Mouse (Mus musculus): ENCODE measurements around the gene Adamts2. TPM values are rescaled to one million over a fixed set of nuclear protein-coding genes. Genes with fewer than 3 reads are reported as not detected.

The Adamts2 gene
- polyA plus RNA-seq, 1 experiment from 2014 or later = 13.5 TPM

- Histone ChIP-seq H3K9me3 (no peaks in the 10 kb centered on the region), H3K9ac (no peak overlapping the region), H3K27ac (peak overlapping the region; percentile 67), H3K4me1 (peaks cover 9% of the 10 kb centered on the region), H3K4me3 (no peak overlapping the region), H3K4me2 (no peak overlapping the region), H3K36me3 (no peaks in the 10 kb centered on the region), H3K27me3 (no peaks in the 10 kb centered on the region)
- peak; percentile 62 for ATAC-seq (ENCODE audit: borderline replicate concordance, extremely low read depth, low FRiP score, low TSS enrichment)
- WGBS = 29% methylated on average over 6 of the region's 6 CpGs
Measured at GRCm38 (mm10) chr11:50744971-50745370, 143.1 kb downstream of the Adamts2 start.

- Histone ChIP-seq H3K4me1 (peaks cover 17% of the 10 kb centered on the region), H3K9ac (no peak overlapping the region), H3K4me2 (no peak overlapping the region), H3K4me3 (no peak overlapping the region), H3K27ac (no peak overlapping the region), H3K36me3 (no peaks in the 10 kb centered on the region), H3K9me3 (no peaks in the 10 kb centered on the region), H3K27me3 (no peaks in the 10 kb centered on the region)
- 25% methylated on average over 2 of the region's 2 CpGs for WGBS
- peak; percentile 37; the same call in 1 of the 2 replicates for ATAC-seq (ENCODE audit: borderline replicate concordance, extremely low read depth, low FRiP score, low TSS enrichment)
Measured at GRCm38 (mm10) chr11:50746508-50746907, 144.6 kb downstream of the Adamts2 start.

- H3K27ac ChIP-seq = no peak overlapping the region
- no peaks in the 10 kb centered on the region for H3K9me3 ChIP-seq
- peaks cover 8% of the 10 kb centered on the region for H3K4me1 ChIP-seq
- no peak overlapping the region for H3K9ac ChIP-seq
- no peaks in the 10 kb centered on the region for H3K36me3 ChIP-seq
- no peak overlapping the region for H3K4me3 ChIP-seq
- no peaks in the 10 kb centered on the region for H3K27me3 ChIP-seq
- H3K4me2 ChIP-seq = no peak overlapping the region
- WGBS = 36% methylated on average over 7 of the region's 7 CpGs
- no peak for ATAC-seq (ENCODE audit: borderline replicate concordance, extremely low read depth, low FRiP score, low TSS enrichment)
Measured at GRCm38 (mm10) chr11:50750983-50751585, 149.2 kb downstream of the Adamts2 start.

DNA sequence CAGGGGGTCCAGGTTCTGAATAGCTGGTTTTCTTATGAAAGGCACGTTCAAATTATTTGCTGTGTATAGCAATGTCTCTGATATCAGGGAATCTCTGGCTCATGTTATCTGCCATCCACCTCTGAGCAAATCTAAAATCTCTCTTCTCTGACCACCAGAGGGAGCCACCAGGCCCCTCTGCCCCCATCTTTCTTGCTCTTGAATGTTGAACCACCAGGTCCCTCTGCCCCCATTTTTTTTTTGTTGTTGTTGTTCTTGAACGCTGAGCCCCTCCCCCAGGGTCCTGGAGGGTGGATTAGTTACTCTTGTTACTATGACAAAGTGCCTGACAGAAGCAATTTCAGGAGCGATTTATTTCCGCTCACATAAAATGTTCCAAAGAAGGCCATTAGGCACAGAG is 155.9 kb downstream of the Adamts2 start:
- no peaks in the 10 kb centered on the region for H3K4me1 ChIP-seq
- ATAC-seq (ENCODE audit: borderline replicate concordance, extremely low read depth, low FRiP score, low TSS enrichment) = no peak
- H3K9me3 ChIP-seq = no peaks in the 10 kb centered on the region
- H3K27ac ChIP-seq = no peak overlapping the region
- no peak overlapping the region for H3K4me2 ChIP-seq
- H3K4me3 ChIP-seq = no peak overlapping the region
- no peak overlapping the region for H3K9ac ChIP-seq
- 47% methylated on average over 4 of the region's 4 CpGs for WGBS
- no peaks in the 10 kb centered on the region for H3K27me3 ChIP-seq
- H3K36me3 ChIP-seq = no peaks in the 10 kb centered on the region

DNA sequence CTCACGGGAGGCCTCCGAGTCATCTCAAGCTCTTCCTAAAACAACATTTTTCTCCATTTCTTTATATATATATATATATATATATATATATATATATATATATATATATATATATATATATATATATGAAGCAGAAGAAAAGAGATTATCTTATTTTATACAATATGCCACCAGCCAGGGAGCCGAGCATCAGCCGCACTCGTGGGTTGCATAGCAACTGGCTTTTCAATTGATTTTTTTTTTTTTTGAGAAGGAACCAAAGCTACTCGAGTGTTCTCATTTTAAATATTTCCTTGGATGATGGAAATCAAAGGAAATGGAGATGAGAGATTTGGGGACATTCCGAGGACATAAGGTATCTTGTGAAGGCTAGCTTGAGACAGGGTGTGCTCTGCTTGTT is 164.6 kb downstream of the Adamts2 start:
- H3K27me3 ChIP-seq = no peaks in the 10 kb centered on the region
- H3K27ac ChIP-seq = no peak overlapping the region
- H3K36me3 ChIP-seq = no peaks in the 10 kb centered on the region
- whole genome bisulfite sequencing = 74% methylated on average over 7 of the region's 7 CpGs
- H3K4me2 ChIP-seq = no peak overlapping the region
- no peak overlapping the region for H3K9ac ChIP-seq
- H3K9me3 ChIP-seq = no peaks in the 10 kb centered on the region
- 0 out of 2 replicates have a peak, but pooled peaks cover 2% of the 10 kb centered on the region for H3K4me1 ChIP-seq
- H3K4me3 ChIP-seq = no peak overlapping the region
- ATAC-seq (ENCODE audit: borderline replicate concordance, extremely low read depth, low FRiP score, low TSS enrichment) = no peak

DNA sequence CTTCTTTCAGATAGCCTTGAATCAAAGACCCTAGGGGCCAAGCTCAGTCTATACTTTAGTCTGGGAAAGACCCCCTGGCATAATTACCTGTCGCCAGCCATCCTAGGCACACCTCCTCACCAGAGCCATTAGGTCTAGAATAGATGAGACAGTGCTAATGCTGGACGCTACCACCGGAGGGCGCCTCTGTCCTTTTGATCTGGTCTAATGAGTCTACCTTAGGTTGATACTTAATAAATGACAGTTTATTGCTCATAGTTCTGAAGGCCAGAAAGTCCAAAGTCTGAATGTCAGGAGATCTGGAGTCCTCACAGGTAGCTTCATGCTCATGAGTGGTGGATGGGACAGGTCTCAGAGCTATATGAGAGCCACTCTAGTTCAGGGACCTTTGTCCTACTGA is 165.2 kb downstream of the Adamts2 start:
- no peak overlapping the region for H3K4me3 ChIP-seq
- no peak overlapping the region for H3K4me2 ChIP-seq
- no peak overlapping the region for H3K9ac ChIP-seq
- ATAC-seq (ENCODE audit: borderline replicate concordance, extremely low read depth, low FRiP score, low TSS enrichment) = no peak
- WGBS = 16% methylated on average over 4 of the region's 4 CpGs
- no peaks in the 10 kb centered on the region for H3K27me3 ChIP-seq
- no peak overlapping the region for H3K27ac ChIP-seq
- no peaks in the 10 kb centered on the region for H3K36me3 ChIP-seq
- 0 out of 2 replicates have a peak, but pooled peaks cover 2% of the 10 kb centered on the region for H3K4me1 ChIP-seq
- no peaks in the 10 kb centered on the region for H3K9me3 ChIP-seq

DNA sequence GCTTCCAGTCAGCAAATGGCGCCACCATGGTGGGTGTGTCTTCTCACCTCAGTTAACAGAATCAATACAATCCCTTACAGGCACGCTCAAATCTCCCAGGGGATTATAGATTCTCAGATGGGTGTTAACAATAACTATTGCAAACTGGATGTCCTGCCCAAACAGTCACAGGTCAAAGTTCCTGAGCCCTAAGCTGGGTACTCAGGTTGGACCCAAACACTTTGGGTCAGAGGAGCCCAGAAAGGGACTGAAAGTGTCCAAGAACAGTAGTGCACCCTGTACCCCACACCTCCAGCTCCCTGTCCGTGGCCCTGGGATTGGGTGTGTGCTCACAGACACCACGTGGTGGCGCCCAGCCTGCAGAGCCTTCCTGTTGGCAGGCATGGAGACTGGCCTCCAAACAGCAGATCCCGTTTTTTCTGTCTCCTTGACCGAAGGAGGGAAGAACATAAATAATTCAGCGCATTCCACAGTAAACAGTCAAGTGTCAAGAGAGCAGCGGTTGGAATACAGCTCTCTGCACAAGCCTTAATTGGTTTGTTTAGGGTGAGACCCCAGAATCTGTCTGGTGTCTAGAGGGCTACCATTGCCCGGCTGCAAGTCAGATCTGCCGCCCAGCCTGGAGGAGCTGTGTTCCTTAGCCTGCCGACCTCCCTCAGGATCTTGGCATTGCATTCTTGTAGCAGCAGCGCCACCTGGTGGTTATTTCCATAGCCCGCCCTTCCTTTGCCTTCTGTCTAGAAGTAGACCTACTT is 167.3 kb downstream of the Adamts2 start:
- Histone ChIP-seq H3K4me2 (peak overlapping the region; percentile 46), H3K9me3 (no peaks in the 10 kb centered on the region), H3K27ac (no peak overlapping the region), H3K36me3 (no peaks in the 10 kb centered on the region), H3K4me1 (0 out of 2 replicates have a peak, but pooled peaks cover 2% of the 10 kb centered on the region), H3K4me3 (peak overlapping the region; percentile 6; the same call in 1 of the 2 replicates), H3K9ac (no peak overlapping the region), H3K27me3 (no peaks in the 10 kb centered on the region)
- ATAC-seq (ENCODE audit: borderline replicate concordance, extremely low read depth, low FRiP score, low TSS enrichment) = peak; percentile 80
- WGBS = 9% methylated on average over 14 of the region's 14 CpGs

DNA sequence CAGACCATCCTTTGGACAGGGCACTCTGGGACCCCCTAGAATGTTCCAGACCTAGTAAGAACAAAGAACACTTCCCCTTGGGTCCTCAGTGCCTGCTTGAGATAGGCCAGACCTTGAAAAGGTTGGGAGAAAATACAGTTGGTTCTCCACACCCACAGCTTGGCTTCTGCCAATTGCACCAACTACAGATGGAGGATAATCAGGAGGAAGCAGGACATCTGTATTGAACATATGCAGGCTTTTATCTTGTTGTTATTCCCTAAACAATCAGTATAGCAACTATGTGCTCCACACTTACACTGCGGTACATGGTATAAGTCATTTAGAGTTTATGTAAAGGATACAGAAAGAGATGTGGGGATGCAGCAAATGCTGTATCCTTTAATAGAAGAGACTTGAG is 169.1 kb downstream of the Adamts2 start:
- Histone ChIP-seq H3K4me2 (no peak overlapping the region), H3K9ac (no peak overlapping the region), H3K9me3 (no peaks in the 10 kb centered on the region), H3K27ac (no peak overlapping the region), H3K27me3 (no peaks in the 10 kb centered on the region), H3K36me3 (no peaks in the 10 kb centered on the region), H3K4me1 (0 out of 2 replicates have a peak, but pooled peaks cover 2% of the 10 kb centered on the region), H3K4me3 (no peak overlapping the region)
- WGBS = 93% methylated on average over 1 of the region's 1 CpGs
- ATAC-seq (ENCODE audit: borderline replicate concordance, extremely low read depth, low FRiP score, low TSS enrichment) = no peak

- H3K27ac ChIP-seq = no peak overlapping the region
- ATAC-seq (ENCODE audit: borderline replicate concordance, extremely low read depth, low FRiP score, low TSS enrichment) = no peak
- H3K36me3 ChIP-seq = no peaks in the 10 kb centered on the region
- 67% methylated on average over 11 of the region's 11 CpGs for WGBS
- no peak overlapping the region for H3K4me3 ChIP-seq
- no peaks in the 10 kb centered on the region for H3K9me3 ChIP-seq
- no peak overlapping the region for H3K9ac ChIP-seq
- H3K4me1 ChIP-seq = no peaks in the 10 kb centered on the region
- no peak overlapping the region for H3K4me2 ChIP-seq
- H3K27me3 ChIP-seq = no peaks in the 10 kb centered on the region
Measured at GRCm38 (mm10) chr11:50797674-50798073, 195.8 kb downstream of the Adamts2 start.

DNA sequence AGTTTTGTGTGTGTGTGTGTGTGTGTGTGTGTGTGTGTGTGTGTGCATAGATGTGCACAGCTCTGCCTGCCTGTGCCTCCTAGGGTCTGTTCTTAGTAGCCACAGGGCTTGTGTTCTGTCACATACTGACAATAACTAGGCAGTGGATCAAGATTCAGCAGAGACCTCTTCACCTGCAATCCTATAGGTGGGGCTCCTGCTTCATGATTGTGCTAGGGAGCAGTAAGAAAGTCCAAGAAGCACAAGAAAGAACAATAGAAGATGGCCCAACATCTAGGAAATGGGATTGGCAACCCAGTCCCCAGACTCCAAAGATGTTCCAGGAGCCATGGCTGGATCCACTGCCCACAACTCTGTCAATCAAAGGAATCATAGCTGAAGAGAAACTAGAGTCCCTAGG is 197.0 kb downstream of the Adamts2 start:
- no peak for ATAC-seq (ENCODE audit: borderline replicate concordance, extremely low read depth, low FRiP score, low TSS enrichment)
- Histone ChIP-seq H3K9ac (no peak overlapping the region), H3K27me3 (no peaks in the 10 kb centered on the region), H3K27ac (no peak overlapping the region), H3K36me3 (no peaks in the 10 kb centered on the region), H3K9me3 (no peaks in the 10 kb centered on the region), H3K4me3 (no peak overlapping the region), H3K4me1 (no peaks in the 10 kb centered on the region), H3K4me2 (no peak overlapping the region)

DNA sequence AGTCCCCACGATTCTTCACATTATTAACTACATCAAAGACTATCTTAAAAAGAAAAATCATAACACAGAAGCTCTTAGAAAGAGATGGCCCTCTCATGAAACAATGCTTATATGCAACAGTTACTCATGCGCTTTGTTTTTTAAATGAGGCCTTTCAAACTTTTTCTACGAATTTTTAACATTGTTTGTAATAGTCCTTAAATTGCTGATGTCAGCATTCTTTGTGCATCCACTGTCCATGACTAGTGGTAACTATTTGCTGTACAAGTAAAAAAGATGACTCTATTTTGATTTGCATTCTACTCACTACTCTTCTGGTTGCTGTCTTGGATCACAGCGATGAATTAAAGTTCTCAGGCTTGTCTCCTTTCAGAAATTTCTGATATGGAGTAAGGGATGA is 212.3 kb downstream of the Adamts2 start:
- Histone ChIP-seq H3K4me2 (no peak overlapping the region), H3K4me1 (no peaks in the 10 kb centered on the region), H3K36me3 (peaks cover 83% of the 10 kb centered on the region), H3K4me3 (no peak overlapping the region), H3K27ac (no peak overlapping the region), H3K9me3 (peaks cover 21% of the 10 kb centered on the region; the same call in 1 of the 2 replicates), H3K9ac (no peak overlapping the region), H3K27me3 (no peaks in the 10 kb centered on the region)
- WGBS = 98% methylated on average over 4 of the region's 4 CpGs
- ATAC-seq (ENCODE audit: borderline replicate concordance, extremely low read depth, low FRiP score, low TSS enrichment) = no peak

- peaks cover 36% of the 10 kb centered on the region for H3K36me3 ChIP-seq
- ATAC-seq (ENCODE audit: borderline replicate concordance, extremely low read depth, low FRiP score, low TSS enrichment) = no peak
- H3K4me2 ChIP-seq = peak overlapping the region; percentile 74
- WGBS = 16% methylated on average over 2 of the region's 2 CpGs
- H3K27ac ChIP-seq = no peak overlapping the region
- peaks cover 11% of the 10 kb centered on the region for H3K4me1 ChIP-seq
- H3K4me3 ChIP-seq = peak overlapping the region; percentile 97
- H3K9ac ChIP-seq = peak overlapping the region; percentile 89
- H3K27me3 ChIP-seq = no peaks in the 10 kb centered on the region
- H3K9me3 ChIP-seq = no peaks in the 10 kb centered on the region
Measured at GRCm38 (mm10) chr11:50826214-50826613, 224.3 kb downstream of the Adamts2 start.

All from lung, embryonic 15.5 days (tissue).